Mouse (Mus musculus) heart, embryonic 14.5 days (tissue): ENCODE data around the gene Angel2. TPM values are rescaled to one million over a fixed set of nuclear protein-coding genes. Genes with fewer than 3 reads are reported as not detected.

Experiments used
- ATAC-seq: fragments of 200-750 bp; cut with Nextera tagmentation; 2 replicates; pipeline ENCODE4 v1.8.0; 2017; ENCODE audit warnings: low read depth, moderate TSS enrichment; ENCODE audit not compliant: insufficient number of reproducible peaks, insufficient read depth, low FRiP score
- H3K27ac ChIP-seq, 2 experiments: fragments of 200-500 bp in 1 of 2; fragments of 300-500 bp in 1 of 2; sonication (generic) in 1 of 2; replicated peaks in 1 of 2; 2 replicates each; pipeline ENCODE4 v1.5.1; 2012 to 2014; ENCODE audit warnings: low read depth in 2 of 2, low read length in 2 of 2, control low read depth in 1 of 2, mild to moderate bottlenecking in 1 of 2, mixed read lengths in 1 of 2; ENCODE audit not compliant: control insufficient read depth in 1 of 2, insufficient read depth in 1 of 2
- H3K27me3 ChIP-seq: fragments of 300-500 bp; sonication (generic); 2 replicates; pipeline ENCODE4 v1.6.1; 2014; ENCODE audit warnings: mild to moderate bottlenecking, low read length, control low read depth; ENCODE audit not compliant: control insufficient read depth, insufficient read depth
- H3K36me3 ChIP-seq: fragments of 300-500 bp; sonication (generic); 2 replicates; pipeline ENCODE4 v1.6.1; 2014; ENCODE audit warnings: mild to moderate bottlenecking, control low read depth, low read length, mixed read lengths; ENCODE audit not compliant: control insufficient read depth, insufficient read depth
- H3K4me1 ChIP-seq, 2 experiments: fragments of 200-500 bp in 1 of 2; fragments of 300-500 bp in 1 of 2; sonication (generic) in 1 of 2; 2 replicates each; pipeline ENCODE4 v1.6.1; 2012 to 2014; ENCODE audit warnings: low read length in 2 of 2, control low read depth in 1 of 2, mixed read lengths in 1 of 2; ENCODE audit not compliant: control insufficient read depth in 2 of 2, insufficient read depth in 2 of 2
- H3K4me2 ChIP-seq: fragments of 300-500 bp; sonication (generic); 2 replicates; pipeline ENCODE4 v1.6.1; 2014; ENCODE audit warnings: mild to moderate bottlenecking, low read length
- H3K4me3 ChIP-seq, 2 experiments: fragments of 200-500 bp in 1 of 2; fragments of 300-500 bp in 1 of 2; sonication (generic) in 1 of 2; 2 replicates each; pipeline ENCODE4 v1.5.1; 2012 to 2014; ENCODE audit warnings: low read length in 2 of 2, mild to moderate bottlenecking in 2 of 2, control low read depth in 1 of 2, low read depth in 1 of 2, moderate library complexity in 1 of 2; ENCODE audit not compliant: control insufficient read depth in 1 of 2, insufficient read depth in 1 of 2
- H3K9ac ChIP-seq: fragments of 300-500 bp; sonication (generic); 2 replicates; pipeline ENCODE4 v1.6.1; 2014; ENCODE audit warnings: mild to moderate bottlenecking, low read length
- H3K9me3 ChIP-seq: fragments of 300-500 bp; sonication (generic); 2 replicates; pipeline ENCODE4 v1.6.1; 2016; ENCODE audit warnings: low read length, control low read depth; ENCODE audit not compliant: control insufficient read depth
- WGBS: fragments of 180-500 bp; shearing (Covaris S2); extraction: QIAGEN DNeasy Blood & Tissue Kit; methylation state at CpG from one replicate; pipeline ENCODE4 v1.1.7; 2014; 5-methylcytosine and 5-hydroxymethylcytosine counted together
- polyA plus RNA-seq: library from polyadenylated mRNA; unstranded; fragments of >200 nt; fragmentation: Nextera tagmentation; extraction: Ambion mirVana; gene quantifications from 2 replicates; pipeline ENCODE4 v1.2.1, GENCODE M21; 2014

Gene Angel2
- polyA plus RNA-seq, 1 experiment from 2014 or later: 28.6 TPM

DNA sequence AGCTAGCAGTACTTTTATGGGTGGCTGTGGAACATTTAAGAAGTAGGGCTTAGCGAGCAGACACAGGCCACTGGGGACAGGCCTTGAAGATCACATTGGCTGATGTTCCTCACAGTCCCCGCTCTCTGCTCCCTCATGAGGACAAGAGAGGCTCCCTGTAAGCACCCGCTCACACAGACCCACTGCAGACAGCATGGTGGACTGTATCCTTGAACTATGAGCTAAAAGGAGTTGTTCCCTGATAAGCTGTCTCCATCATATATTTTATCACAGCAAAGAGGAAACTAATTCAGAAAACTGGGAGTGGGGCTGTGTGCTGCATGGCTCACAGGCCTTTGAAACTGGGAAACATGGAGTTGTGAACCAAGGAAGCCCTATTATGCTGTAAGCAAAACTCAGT, 26.7 kb upstream of the Angel2 start:
- Histone ChIP-seq H3K36me3 (peaks cover 40% of the 10 kb centered on the region), H3K27ac (no peak overlapping the region), H3K9me3 (no peaks in the 10 kb centered on the region), H3K27me3 (no peaks in the 10 kb centered on the region), H3K4me1 (no peaks in the 10 kb centered on the region), H3K9ac (no peak overlapping the region), H3K4me3 (no peak overlapping the region), H3K4me2 (no peak overlapping the region)
- no peak for ATAC-seq
- 95% methylated on average over 3 of the region's 3 CpGs for WGBS

DNA sequence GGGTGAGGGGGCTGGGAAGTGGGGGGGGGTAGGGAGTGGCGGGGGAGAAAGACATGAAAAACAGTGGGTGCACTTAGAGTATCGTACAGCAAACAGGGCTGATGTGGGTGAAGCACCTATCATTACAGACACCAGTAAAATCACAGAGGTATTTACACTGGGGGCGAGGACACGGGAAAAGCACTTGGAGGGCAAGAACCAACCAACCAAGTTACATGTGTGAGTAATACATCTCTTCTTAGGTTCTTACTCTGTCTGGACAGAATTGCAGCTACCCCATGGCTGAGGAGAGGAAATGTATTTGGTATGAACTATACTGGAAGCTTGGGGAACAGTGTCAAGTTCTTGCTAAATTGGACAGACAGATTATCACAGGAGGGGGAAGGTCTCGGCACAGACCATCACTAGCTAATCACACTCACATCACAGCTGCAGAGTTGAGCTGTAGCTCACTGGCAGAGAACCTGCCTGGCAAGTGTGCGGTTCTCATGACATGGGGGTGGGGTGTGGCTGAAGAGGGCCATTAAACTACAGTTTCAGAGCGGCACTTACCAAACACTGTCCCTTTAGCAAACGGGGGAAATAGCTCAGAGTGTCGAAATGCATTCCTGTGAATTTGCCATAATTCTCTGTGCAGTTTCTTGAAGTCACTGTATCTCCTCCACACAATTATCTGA, 25.9 kb upstream of the Angel2 start:
- Histone ChIP-seq H3K27ac (no peak overlapping the region), H3K9me3 (no peaks in the 10 kb centered on the region), H3K9ac (no peak overlapping the region), H3K4me2 (no peak overlapping the region), H3K4me3 (no peak overlapping the region), H3K36me3 (peaks cover 44% of the 10 kb centered on the region), H3K27me3 (no peaks in the 10 kb centered on the region), H3K4me1 (no peaks in the 10 kb centered on the region)
- no peak for ATAC-seq
- 68% methylated on average over 9 of the region's 9 CpGs for WGBS

DNA sequence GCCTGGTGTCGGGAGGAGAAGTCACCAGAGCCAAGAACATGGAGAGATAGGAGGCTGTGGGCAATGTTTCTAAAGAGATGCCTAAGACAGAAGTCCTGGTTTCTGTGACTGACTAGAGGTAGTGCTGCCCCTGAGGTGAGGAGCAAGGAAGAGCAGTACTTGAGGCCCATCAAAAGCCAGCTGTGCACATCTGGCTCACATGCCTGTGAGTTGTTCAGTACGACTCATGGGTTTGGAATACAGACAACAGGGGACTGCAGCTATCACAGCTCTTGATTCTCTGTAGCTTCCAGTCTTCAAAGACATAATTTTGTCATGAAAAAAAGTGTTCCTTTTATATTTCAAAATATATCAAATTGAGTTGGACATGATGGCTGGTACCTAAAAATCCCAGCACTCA, 23.8 kb upstream of the Angel2 start:
- H3K36me3 ChIP-seq: peaks cover 35% of the 10 kb centered on the region
- ATAC-seq: no peak
- no peak overlapping the region for H3K4me3 ChIP-seq
- no peaks in the 10 kb centered on the region for H3K27me3 ChIP-seq
- no peak overlapping the region for H3K27ac ChIP-seq
- H3K4me1 ChIP-seq: no peaks in the 10 kb centered on the region
- H3K4me2 ChIP-seq: no peak overlapping the region
- WGBS: 54% methylated on average over 2 of the region's 2 CpGs
- H3K9me3 ChIP-seq: no peaks in the 10 kb centered on the region
- no peak overlapping the region for H3K9ac ChIP-seq

DNA sequence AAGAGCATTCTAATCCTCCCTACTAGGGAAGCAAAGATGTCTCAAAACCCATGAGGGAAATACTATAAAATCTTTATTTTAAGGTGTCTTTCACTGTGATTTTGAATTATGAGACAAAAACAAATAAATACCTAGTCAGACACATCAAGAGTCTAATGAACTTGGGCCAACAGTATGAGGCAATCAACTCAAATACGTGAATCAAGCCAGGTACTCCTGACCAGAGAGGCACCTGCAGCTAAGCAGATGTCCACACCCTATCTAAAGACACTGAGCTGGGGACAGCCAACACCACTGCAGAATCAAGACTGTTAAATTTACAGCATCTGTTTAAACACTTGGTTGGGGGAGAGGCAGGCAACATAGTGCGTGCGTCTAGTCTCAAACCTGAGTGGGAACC, 20.8 kb upstream of the Angel2 start:
- Histone ChIP-seq H3K9me3 (no peaks in the 10 kb centered on the region), H3K4me3 (no peak overlapping the region), H3K4me2 (no peak overlapping the region), H3K27ac (no peak overlapping the region), H3K4me1 (no peaks in the 10 kb centered on the region), H3K9ac (no peak overlapping the region), H3K27me3 (no peaks in the 10 kb centered on the region), H3K36me3 (peaks cover 17% of the 10 kb centered on the region)
- no peak for ATAC-seq
- 92% methylated on average over 3 of the region's 3 CpGs for WGBS

DNA sequence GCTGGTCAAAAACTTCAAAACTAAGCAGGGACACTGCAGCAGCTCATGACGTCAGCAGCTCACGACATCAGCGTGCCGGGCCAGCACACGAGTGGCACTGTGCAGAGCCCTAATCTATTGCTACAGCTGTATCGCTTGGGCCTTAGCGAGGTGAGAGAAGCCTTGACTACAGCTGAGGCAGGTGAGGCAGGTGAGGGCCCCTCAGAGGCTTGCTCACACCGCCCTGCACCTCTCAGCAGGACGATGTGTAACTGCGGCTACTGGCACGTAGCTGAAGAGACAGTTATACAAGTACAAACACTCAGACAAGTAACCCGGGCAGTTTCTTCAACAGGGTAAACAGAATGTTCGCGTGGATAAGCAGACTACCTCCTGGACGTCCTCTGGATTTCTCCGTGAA, 20.2 kb upstream of the Angel2 start:
- Histone ChIP-seq H3K4me3 (no peak overlapping the region), H3K9ac (no peak overlapping the region), H3K27ac (no peak overlapping the region), H3K4me1 (no peaks in the 10 kb centered on the region), H3K9me3 (no peaks in the 10 kb centered on the region), H3K27me3 (no peaks in the 10 kb centered on the region), H3K4me2 (no peak overlapping the region), H3K36me3 (peaks cover 17% of the 10 kb centered on the region)
- ATAC-seq: no peak
- 90% methylated on average over 16 of the region's 16 CpGs for WGBS

DNA sequence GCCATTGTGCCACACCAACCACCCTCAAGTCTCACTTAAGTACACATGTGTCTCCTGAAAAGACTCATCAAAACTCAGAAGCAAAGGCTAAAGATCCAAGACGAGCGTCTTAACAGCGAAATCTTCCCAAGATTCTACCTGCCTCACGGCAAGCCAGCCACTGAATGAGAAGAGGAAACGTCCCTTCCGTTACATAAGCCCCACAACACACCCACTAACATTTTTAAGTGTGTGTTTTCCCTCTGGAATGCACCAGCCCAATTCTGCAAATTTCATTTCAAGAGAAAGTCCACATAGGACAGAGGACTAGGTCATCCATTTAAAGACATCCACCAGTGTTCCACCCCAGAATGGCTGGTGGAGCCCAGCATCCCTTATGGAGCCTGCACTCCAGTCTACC, 14.1 kb upstream of the Angel2 start:
- ATAC-seq: 0 out of 2 replicates have a peak, but pooled peaks have one; percentile 2
- Histone ChIP-seq H3K4me3 (peak overlapping the region; percentile 60 to 94), H3K9ac (peak overlapping the region; percentile 87), H3K27me3 (no peaks in the 10 kb centered on the region), H3K27ac (no peak overlapping the region), H3K4me1 (peaks cover 3 to 11% of the 10 kb centered on the region in 2 experiments; a peak in 3 of 4 replicates), H3K4me2 (peak overlapping the region; percentile 93), H3K36me3 (no peaks in the 10 kb centered on the region), H3K9me3 (no peaks in the 10 kb centered on the region)
- 69% methylated on average over 6 of the region's 6 CpGs for WGBS

DNA sequence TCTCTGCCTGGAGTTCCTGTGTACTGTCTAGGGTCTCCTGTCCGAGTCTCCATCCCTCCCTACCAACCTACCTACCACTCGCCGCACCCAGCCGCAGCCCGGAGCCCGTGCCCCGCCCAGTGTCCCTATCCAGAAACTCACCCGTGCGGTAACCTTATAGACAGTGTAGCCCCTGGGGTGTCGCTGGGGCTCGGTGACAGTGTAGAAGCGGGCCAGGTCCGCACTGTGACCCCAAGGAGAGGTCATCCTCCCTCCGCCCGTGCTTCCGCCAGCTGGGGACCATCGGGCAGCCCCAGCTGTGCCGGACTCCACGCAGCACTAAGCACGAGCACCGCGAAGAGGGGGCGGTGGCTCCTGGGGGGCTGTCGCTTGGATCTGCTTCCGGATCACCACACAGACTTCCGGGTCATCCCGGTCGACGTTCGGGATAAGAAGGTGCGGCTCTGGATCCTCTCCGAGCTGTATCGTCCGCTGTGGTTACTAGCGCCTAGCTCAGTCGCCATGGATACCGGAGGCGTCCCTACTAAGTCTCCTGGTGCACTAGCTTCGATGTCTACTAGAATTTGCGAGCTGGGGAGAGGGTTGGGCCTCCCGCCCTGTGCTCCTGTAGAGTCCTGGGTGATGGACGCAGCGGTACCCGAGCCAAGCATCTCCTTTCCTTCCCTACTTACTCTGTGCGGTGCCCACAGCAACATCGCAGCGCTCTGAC, 13.3 kb upstream of the Angel2 start, which contains the start of gene Rps6kc1:
Gene Rps6kc1 (minus strand): TSS at position 356 of the 709 bp plus-strand sequence.
- Histone ChIP-seq H3K27ac (peak within 1 kb of the TSS in 1 of 2 experiments; percentile 33; a peak in 2 of 4 replicates), H3K9ac (peak within 1 kb of the TSS; percentile 87), H3K27me3 (no peaks in the 10 kb centered on the region), H3K4me2 (peak within 1 kb of the TSS; percentile 93), H3K4me1 (peaks cover 3 to 11% of the 10 kb centered on the region in 2 experiments; a peak in 3 of 4 replicates), H3K36me3 (no peaks in the 10 kb centered on the region), H3K9me3 (no peaks in the 10 kb centered on the region), H3K4me3 (peak within 1 kb of the TSS; percentile 60 to 94)
- under 1% methylated on average over 47 of the region's 47 CpGs for WGBS
- peak; percentile 85 for ATAC-seq
